Mouse (Mus musculus) ES-Bruce4 (cell line): Measurements from ENCODE around the gene Sbf1. TPM values are rescaled to one million over a fixed set of nuclear protein-coding genes. Genes with fewer than 3 reads are reported as not detected.

Experiments used
- H3K27ac ChIP-seq: 2 replicates; pipeline ENCODE4 v1.5.1; 2012; ENCODE audit warnings: low read length, inconsistent platforms; ENCODE audit not compliant: insufficient read depth
- H3K27me3 ChIP-seq: 2 replicates; pipeline ENCODE4 v1.6.1; 2012; ENCODE audit warnings: mild to moderate bottlenecking, low read length, inconsistent platforms; ENCODE audit not compliant: control insufficient read depth, poor library complexity, insufficient read depth, severe bottlenecking
- H3K36me3 ChIP-seq: 2 replicates; pipeline ENCODE4 v1.6.1; 2012; ENCODE audit warnings: inconsistent platforms, mild to moderate bottlenecking, low read length, moderate library complexity; ENCODE audit not compliant: control insufficient read depth, poor library complexity, insufficient read depth, severe bottlenecking
- H3K4me1 ChIP-seq: one replicate; pipeline ENCODE4 v1.8.1; 2011; ENCODE audit warnings: low read length; ENCODE audit not compliant: control insufficient read depth, insufficient read depth
- H3K4me3 ChIP-seq: 2 replicates; pipeline ENCODE4 v1.5.1; 2011; ENCODE audit warnings: low read depth, mild to moderate bottlenecking, low read length
- H3K9ac ChIP-seq: 2 replicates; pipeline ENCODE4 v1.6.1; 2012; ENCODE audit warnings: low read depth, mild to moderate bottlenecking, inconsistent platforms; ENCODE audit not compliant: poor library complexity, severe bottlenecking
- H3K9me3 ChIP-seq: replicated peaks from 2 replicates; pipeline ENCODE4 v1.6.1; 2012; ENCODE audit warnings: mild to moderate bottlenecking, low read length, inconsistent platforms; ENCODE audit not compliant: control insufficient read depth, poor library complexity, insufficient read depth, severe bottlenecking
- CTCF ChIP-seq: IDR thresholded peaks from one replicate; pipeline ENCODE4 v1.8.1; 2011; ENCODE audit warnings: low read depth, low read length
- EP300 ChIP-seq: IDR thresholded peaks from 2 replicates; pipeline ENCODE4 v1.6.1; 2011; ENCODE audit warnings: low read depth, low read length; ENCODE audit not compliant: insufficient read depth
- POLR2A ChIP-seq: IDR thresholded peaks from one replicate; pipeline ENCODE4 v1.8.1; 2011; ENCODE audit warnings: low read length; ENCODE audit not compliant: insufficient read depth
- polyA plus RNA-seq: library from polyadenylated mRNA; stranded (reverse); fragments of >200 nt; gene quantifications from 2 replicates; pipeline ENCODE4 v1.2.4, GENCODE M21; 2011; ENCODE audit warnings: low read depth; ENCODE audit not compliant: missing spikeins, insufficient read depth, insufficient read length

Sbf1 gene
- polyA plus RNA-seq, 1 experiment, result 51.5 TPM

DNA sequence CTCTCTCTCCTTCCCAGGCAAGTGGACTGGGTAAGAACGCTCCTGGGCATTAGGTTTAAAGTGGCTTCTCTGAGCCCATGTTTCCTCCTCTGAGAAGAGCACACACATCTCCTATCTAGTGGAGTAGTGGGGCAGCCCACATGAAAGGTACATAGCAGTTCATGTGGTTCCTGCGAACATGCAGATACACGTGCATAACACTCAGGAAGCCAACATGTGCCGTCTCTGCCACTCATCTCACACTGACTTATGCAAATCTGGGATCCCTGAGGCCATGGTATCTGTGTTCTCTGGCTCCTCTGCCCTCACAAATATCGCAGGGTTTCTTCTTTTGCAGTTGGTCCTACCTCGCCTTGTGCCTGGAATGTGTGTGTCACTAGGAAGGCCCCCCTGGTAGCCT lies 32.6 kb downstream of the Sbf1 start:
- Histone ChIP-seq H3K27ac (no peak overlapping the region), H3K9me3 (no peaks in the 10 kb centered on the region), H3K9ac (no peak overlapping the region), H3K4me3 (no peak overlapping the region), H3K27me3 (no peaks in the 10 kb centered on the region), H3K36me3 (no peaks in the 10 kb centered on the region), H3K4me1 (peaks cover 4% of the 10 kb centered on the region)
- TF ChIP-seq POLR2A, result no peak
- TF ChIP-seq CTCF, result no peak
- no peak for TF ChIP-seq EP300

- no peak overlapping the region for H3K4me3 ChIP-seq
- no peaks in the 10 kb centered on the region for H3K27me3 ChIP-seq
- no peak for TF ChIP-seq POLR2A
- H3K4me1 ChIP-seq, result peaks cover 2% of the 10 kb centered on the region
- no peak overlapping the region for H3K9ac ChIP-seq
- H3K9me3 ChIP-seq, result no peaks in the 10 kb centered on the region
- no peaks in the 10 kb centered on the region for H3K36me3 ChIP-seq
- H3K27ac ChIP-seq, result no peak overlapping the region
These were observed 37.7 kb downstream of the Sbf1 start for GRCm38 (mm10) chr15:89277366-89277765.

DNA sequence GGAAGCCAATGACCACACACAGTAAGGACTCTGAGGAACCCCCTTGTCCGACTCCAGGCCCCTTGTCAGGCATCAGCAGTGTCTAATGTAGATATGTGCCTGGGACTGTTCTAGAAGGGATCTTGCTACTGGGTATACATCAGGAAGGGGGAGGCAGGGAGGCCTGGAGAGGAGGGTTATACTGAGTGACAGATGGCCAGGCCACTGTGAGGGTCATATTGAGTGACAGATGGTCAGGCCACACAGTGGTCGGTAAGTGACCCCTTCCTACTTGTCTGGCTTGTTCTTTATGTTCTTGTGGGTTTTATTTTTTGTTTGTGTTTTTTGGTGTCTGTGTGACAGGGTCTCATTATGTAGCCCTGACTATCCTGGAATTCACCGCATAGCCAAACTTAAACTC lies 39.6 kb downstream of the Sbf1 start:
- Histone ChIP-seq H3K4me3 (no peak overlapping the region), H3K9ac (no peak overlapping the region), H3K4me1 (no peaks in the 10 kb centered on the region), H3K36me3 (no peaks in the 10 kb centered on the region), H3K9me3 (no peaks in the 10 kb centered on the region), H3K27ac (no peak overlapping the region), H3K27me3 (no peaks in the 10 kb centered on the region)
- TF ChIP-seq EP300, result no peak
- no peak for TF ChIP-seq CTCF
- no peak for TF ChIP-seq POLR2A

DNA sequence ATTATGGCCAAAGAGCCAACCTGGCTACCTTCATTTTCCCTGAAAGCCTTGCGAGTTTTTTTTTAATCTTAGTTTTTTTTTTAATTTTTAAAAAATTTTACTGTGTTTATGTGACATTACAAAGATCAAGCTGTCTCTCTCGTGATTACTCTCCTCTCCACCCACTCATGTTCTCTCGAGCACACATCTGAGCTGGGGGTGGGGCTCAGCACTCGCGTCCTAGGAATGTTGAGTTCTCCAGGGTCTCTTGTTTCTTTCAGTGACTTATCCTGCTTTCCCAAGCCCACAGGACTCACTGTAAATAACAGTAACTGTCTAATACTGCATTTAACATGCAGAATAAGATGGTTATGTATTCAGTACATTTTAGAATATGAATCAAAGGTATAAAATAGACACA lies 50.6 kb downstream of the Sbf1 start:
- H3K27me3 ChIP-seq, result no peaks in the 10 kb centered on the region
- H3K9me3 ChIP-seq, result no peaks in the 10 kb centered on the region
- H3K9ac ChIP-seq, result no peak overlapping the region
- no peak overlapping the region for H3K27ac ChIP-seq
- no peak overlapping the region for H3K4me3 ChIP-seq
- TF ChIP-seq POLR2A, result no peak
- TF ChIP-seq CTCF, result no peak
- TF ChIP-seq EP300, result no peak
- H3K4me1 ChIP-seq, result no peaks in the 10 kb centered on the region
- no peaks in the 10 kb centered on the region for H3K36me3 ChIP-seq

- no peak overlapping the region for H3K9ac ChIP-seq
- no peaks in the 10 kb centered on the region for H3K27me3 ChIP-seq
- H3K36me3 ChIP-seq, result no peaks in the 10 kb centered on the region
- no peak overlapping the region for H3K27ac ChIP-seq
- TF ChIP-seq CTCF, result no peak
- no peak for TF ChIP-seq POLR2A
- no peak for TF ChIP-seq EP300
- H3K4me3 ChIP-seq, result no peak overlapping the region
- no peaks in the 10 kb centered on the region for H3K4me1 ChIP-seq
- H3K9me3 ChIP-seq, result no peaks in the 10 kb centered on the region
These were observed 56.1 kb downstream of the Sbf1 start for GRCm38 (mm10) chr15:89258997-89259396.

DNA sequence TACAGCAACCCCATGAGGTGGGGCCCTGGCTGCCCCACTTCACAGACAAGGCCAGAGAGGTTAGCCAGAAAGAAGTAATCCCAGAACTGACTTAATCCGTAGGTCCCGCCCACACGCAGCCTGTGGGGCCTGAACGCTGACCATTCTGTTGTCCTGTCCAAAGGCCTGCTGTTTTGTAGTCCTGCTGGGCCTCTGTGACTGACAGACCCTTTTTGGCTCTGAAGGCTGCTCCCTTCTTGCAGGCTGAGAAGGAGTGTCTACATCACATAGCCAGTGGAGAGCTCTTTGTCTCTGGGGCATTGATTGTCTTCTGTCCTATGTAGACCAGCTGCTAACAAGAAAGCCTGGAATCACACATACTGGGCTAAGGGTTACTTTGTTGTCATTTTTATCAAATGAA lies 59.8 kb downstream of the Sbf1 start:
- no peak overlapping the region for H3K9ac ChIP-seq
- no peaks in the 10 kb centered on the region for H3K36me3 ChIP-seq
- H3K9me3 ChIP-seq, result no peaks in the 10 kb centered on the region
- no peaks in the 10 kb centered on the region for H3K4me1 ChIP-seq
- no peak overlapping the region for H3K4me3 ChIP-seq
- H3K27ac ChIP-seq, result no peak overlapping the region
- H3K27me3 ChIP-seq, result no peaks in the 10 kb centered on the region
- TF ChIP-seq POLR2A (no peak), CTCF (no peak), EP300 (no peak)
